Mouse (Mus musculus): ENCODE results near the gene Gbf1.

DNA sequence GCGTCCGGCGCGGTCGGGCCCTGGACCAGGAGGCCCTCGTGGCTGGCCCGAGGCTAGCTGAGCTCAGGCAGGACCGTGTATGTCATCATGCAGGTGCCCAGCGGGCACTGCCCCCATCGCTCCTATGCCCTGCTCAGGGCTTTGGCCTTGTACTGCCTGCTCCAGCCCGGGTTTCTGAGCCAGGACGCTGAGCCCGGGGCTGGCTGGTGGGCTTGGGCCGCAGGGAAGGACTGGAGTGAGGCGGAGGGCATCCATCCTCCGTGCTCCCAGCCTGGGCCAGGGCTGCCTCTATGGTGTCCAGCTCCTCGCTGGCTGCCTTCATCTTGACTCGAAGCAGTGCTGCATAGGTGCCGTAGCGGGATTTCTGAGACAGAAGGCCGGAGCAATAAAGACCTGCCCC, 160.3 kb downstream of the Gbf1 start:
- no peak for TF ChIP-seq CTCF (IDR thresholded peaks at IDR 0.05; ENCODE audit: low read depth)
- no peak for TF ChIP-seq EP300 (IDR thresholded peaks at IDR 0.05; ENCODE audit: low read depth)

Data from liver, postnatal 0 days (tissue).